In genomic region chr2:116976432-116976750, GRCm38 (mm10) we compare ENCODE assay signal across 9 mouse cellular contexts.
DNase-seq lines count a peak whose midpoint lies in the region; ATAC-seq and TF ChIP-seq lines count a peak whose summit lies in the region.
"Had no signal": no experiment of that assay in that cellular context is flagged by ENCODE, and none has a peak within 500 bp of the region (broad histone marks: within the 10 kb centered on the region; RNA-seq: fewer than 3 reads in every experiment).

No protein-coding gene starts in this region.

- no peak overlapping the region for H3K4me3 ChIP-seq in kidney, adult 2 months (ENCODE audit: insufficient read depth, low read depth, low read length)
- H3K4me3 ChIP-seq in bone marrow macrophage, adult 2 months (ENCODE audit: insufficient read depth, low read length): peak overlapping the region; percentile 73
- H3K4me3 ChIP-seq in forebrain, postnatal 0 days (ENCODE audit: low read depth, low read length): peak overlapping the region; percentile 60
- peak overlapping the region; percentile 49; the same call in 1 of the 2 replicates for H3K4me3 ChIP-seq in kidney, embryonic 14.5 days (ENCODE audit: low read length)
- peak overlapping the region; percentile 50 for H3K4me3 ChIP-seq in midbrain, embryonic 13.5 days (replicated peaks)

- TF ChIP-seq CTCF in kidney, adult 2 months (conservative IDR thresholded peaks at IDR 0.05; ENCODE audit: insufficient read depth, insufficient read length, low read depth, low read length): 0 out of 2 replicates have a peak, but pooled peaks have one; percentile 5
- TF ChIP-seq CTCF in bone marrow macrophage, adult 2 months (IDR thresholded peaks at IDR 0.05; ENCODE audit: low read depth, low read length): no peak
- TF ChIP-seq CTCF in forebrain, postnatal 0 days (IDR thresholded peaks at IDR 0.05; ENCODE audit: low read depth): 0 out of 2 replicates have a peak, but pooled peaks have one; percentile 15

- peak; percentile 48 for DNase-seq in kidney, adult 2 months
- no peak for DNase-seq in kidney, adult 8-10 months
- DNase-seq in forebrain, postnatal 0 days: no peak
- DNase-seq in spleen, postnatal 14 days (ENCODE audit: low spot score in 2 of 2): no peak
- DNase-seq in frontal cortex, postnatal 36 days (ENCODE audit: low spot score in 2 of 2): no peak

- 0 out of 2 replicates have a peak overlapping the region, but pooled peaks have one; percentile 2 for H3K9ac ChIP-seq in forebrain, postnatal 0 days
- H3K9ac ChIP-seq in kidney, embryonic 14.5 days (ENCODE audit: low read depth, low read length): peak overlapping the region; percentile 72; the same call in 1 of the 2 replicates
- H3K9ac ChIP-seq in midbrain, embryonic 13.5 days (replicated peaks): peak overlapping the region; percentile 82; the same call in 1 of the 2 replicates

- no peaks in the 10 kb centered on the region for H3K27me3 ChIP-seq in kidney, adult 2 months (replicated peaks; ENCODE audit: control insufficient read depth, insufficient read depth, low read length)
- H3K27me3 ChIP-seq in forebrain, postnatal 0 days (ENCODE audit: insufficient read depth, low read length): no peaks in the 10 kb centered on the region
- H3K27me3 ChIP-seq in kidney, embryonic 14.5 days (ENCODE audit: control insufficient read depth, insufficient read depth, low read length): no peaks in the 10 kb centered on the region
- H3K27me3 ChIP-seq in midbrain, embryonic 13.5 days: 0 out of 2 replicates have a peak, but pooled peaks cover 3% of the 10 kb centered on the region
- H3K27me3 ChIP-seq: Patski had no signal

- peak overlapping the region; percentile 86 for H3K27ac ChIP-seq in kidney, adult 2 months (ENCODE audit: insufficient read depth, low read depth, low read length)
- H3K27ac ChIP-seq in bone marrow macrophage, adult 2 months (ENCODE audit: insufficient read depth, low read depth, low read length): peak overlapping the region; percentile 99
- H3K27ac ChIP-seq in forebrain, postnatal 0 days (ENCODE audit: low read depth, low read length): peak overlapping the region; percentile 87
- peak overlapping the region; percentile 99 for H3K27ac ChIP-seq in kidney, embryonic 14.5 days (ENCODE audit: low read depth, low read length)
- peak overlapping the region; percentile 96 for H3K27ac ChIP-seq in midbrain, embryonic 13.5 days

- no peaks in the 10 kb centered on the region for H3K9me3 ChIP-seq in forebrain, postnatal 0 days (ENCODE audit: low read length)
- H3K9me3 ChIP-seq in kidney, embryonic 14.5 days (ENCODE audit: control insufficient read depth, low read length): no peaks in the 10 kb centered on the region
- H3K9me3 ChIP-seq in midbrain, embryonic 13.5 days: no peaks in the 10 kb centered on the region

- ATAC-seq in forebrain, postnatal 0 days: no peak
- ATAC-seq in kidney, embryonic 14.5 days (ENCODE audit: low FRiP score, low TSS enrichment): peak; percentile 22; the same call in 1 of the 2 replicates
- ATAC-seq in midbrain, embryonic 13.5 days: no peak

- no peak for TF ChIP-seq POLR2A in kidney, adult 2 months (IDR thresholded peaks at IDR 0.05; ENCODE audit: low read depth, low read length)
- TF ChIP-seq POLR2A in bone marrow macrophage, adult 2 months (IDR thresholded peaks at IDR 0.05; ENCODE audit: borderline replicate concordance, low read depth, low read length): no peak

- no peaks in the 10 kb centered on the region for H3K36me3 ChIP-seq in kidney, adult 2 months (ENCODE audit: control insufficient read depth, insufficient read depth, low read length)
- no peaks in the 10 kb centered on the region for H3K36me3 ChIP-seq in forebrain, postnatal 0 days (ENCODE audit: insufficient read depth)
- no peaks in the 10 kb centered on the region for H3K36me3 ChIP-seq in kidney, embryonic 14.5 days (ENCODE audit: control insufficient read depth, insufficient read depth, low read length)
- H3K36me3 ChIP-seq in midbrain, embryonic 13.5 days: no peaks in the 10 kb centered on the region

- WGBS in kidney, adult 2 months: 8% methylated on average over 7 of the region's 7 CpGs
- 1% methylated on average over 7 of the region's 7 CpGs for WGBS in forebrain, postnatal 0 days
- WGBS in kidney, embryonic 14.5 days: 0% methylated on average over 7 of the region's 7 CpGs
- under 1% methylated on average over 7 of the region's 7 CpGs for WGBS in midbrain, embryonic 13.5 days

- H3K4me1 ChIP-seq in kidney, adult 2 months (ENCODE audit: control insufficient read depth, insufficient read depth, low read length): no peaks in the 10 kb centered on the region; the same call in 1 of the 2 replicates
- peaks cover 61% of the 10 kb centered on the region for H3K4me1 ChIP-seq in bone marrow macrophage, adult 2 months (ENCODE audit: control insufficient read depth, insufficient read depth, low read length)
- H3K4me1 ChIP-seq in forebrain, postnatal 0 days (ENCODE audit: insufficient read depth): peaks cover 26% of the 10 kb centered on the region
- peaks cover 60% of the 10 kb centered on the region for H3K4me1 ChIP-seq in kidney, embryonic 14.5 days (ENCODE audit: control insufficient read depth, insufficient read depth, low read length)
- H3K4me1 ChIP-seq in midbrain, embryonic 13.5 days (replicated peaks): peaks cover 79% of the 10 kb centered on the region

- H3K4me2 ChIP-seq in forebrain, postnatal 0 days (ENCODE audit: low read depth): peak overlapping the region; percentile 81
- peak overlapping the region; percentile 63 for H3K4me2 ChIP-seq in kidney, embryonic 14.5 days (replicated peaks; ENCODE audit: low read depth, low read length)
- peak overlapping the region; percentile 63 for H3K4me2 ChIP-seq in midbrain, embryonic 13.5 days (replicated peaks)

Comparison
In these comparisons a context has a peak if more than half of its experiments do, and no peak if none do; other contexts are left out.
1. H3K9ac ChIP-seq: peak in every context shown above with its lines; median percentile 82 in midbrain, embryonic 13.5 days; 72 in kidney, embryonic 14.5 days; 2 in forebrain, postnatal 0 days.